Mouse (Mus musculus) thymus, postnatal 14 days (tissue): Measurements from ENCODE around the gene Tsks.

ENCODE experiments used
- DNase-seq: peaks from one replicate; pipeline ENCODE4 v3.0.0; 2021

The Tsks gene

DNA sequence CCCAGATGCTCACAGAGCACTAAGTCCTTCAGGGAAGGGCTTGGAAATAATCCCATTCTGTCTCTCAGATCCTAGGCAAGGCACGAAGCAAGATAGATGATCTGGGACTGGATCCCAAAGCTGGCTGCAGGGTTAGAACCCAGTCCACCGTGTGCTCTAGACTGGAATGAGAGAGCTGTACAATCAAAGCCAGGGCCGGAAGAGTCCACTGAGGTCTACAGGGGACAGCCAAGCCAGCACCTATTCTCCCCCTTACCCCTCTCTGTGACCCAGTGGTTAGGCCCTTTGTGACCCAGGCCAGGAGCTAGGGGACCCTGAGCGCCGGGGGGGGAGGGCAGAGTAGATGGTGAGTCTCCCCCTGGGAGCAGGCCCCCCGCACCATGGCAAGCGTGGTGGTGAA, at the start of gene Tsks:
TSS of gene Tsks (plus strand) at position 301 of the 400 bp plus-strand sequence.
- DNase-seq, result no peak

DNA sequence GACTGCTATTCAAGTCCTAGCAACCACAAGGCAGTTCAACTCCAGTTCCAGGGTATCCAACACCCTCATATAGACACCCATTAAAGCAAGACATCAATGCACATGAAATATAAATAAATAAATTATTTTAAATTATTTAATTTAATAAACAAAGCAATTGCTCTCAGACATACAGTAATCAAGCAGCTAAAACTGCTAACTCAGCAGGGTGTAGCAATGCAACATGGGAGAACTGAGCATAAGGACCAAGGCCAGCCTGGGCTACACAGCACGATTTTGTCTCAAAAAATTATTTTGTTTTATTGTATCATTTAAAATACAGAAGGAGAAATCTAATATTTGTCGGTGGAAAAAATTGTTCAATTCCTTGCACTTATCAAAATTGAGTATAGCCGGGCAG, 48.8 kb upstream of the Tsks start:
- DNase-seq, result no peak

DNA sequence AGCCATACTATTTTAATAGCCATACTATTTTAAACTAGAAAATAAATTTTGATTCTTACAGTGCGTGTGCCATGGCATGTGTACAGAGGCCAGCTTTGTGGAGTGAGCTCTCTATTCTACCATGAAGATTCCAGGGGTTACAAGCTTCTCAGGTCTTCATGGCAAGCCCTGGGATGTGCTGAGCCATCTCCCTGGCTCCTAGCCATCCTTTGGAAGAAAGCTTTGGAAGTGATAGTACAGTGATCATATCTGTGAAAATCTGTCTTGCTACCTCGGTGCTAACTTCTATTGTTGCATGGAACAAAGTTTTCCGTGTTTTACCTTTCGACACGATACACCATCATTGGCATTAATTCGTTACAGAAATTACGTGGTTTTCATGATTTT, 47.8 kb upstream of the Tsks start:
- DNase-seq, result no peak

DNA sequence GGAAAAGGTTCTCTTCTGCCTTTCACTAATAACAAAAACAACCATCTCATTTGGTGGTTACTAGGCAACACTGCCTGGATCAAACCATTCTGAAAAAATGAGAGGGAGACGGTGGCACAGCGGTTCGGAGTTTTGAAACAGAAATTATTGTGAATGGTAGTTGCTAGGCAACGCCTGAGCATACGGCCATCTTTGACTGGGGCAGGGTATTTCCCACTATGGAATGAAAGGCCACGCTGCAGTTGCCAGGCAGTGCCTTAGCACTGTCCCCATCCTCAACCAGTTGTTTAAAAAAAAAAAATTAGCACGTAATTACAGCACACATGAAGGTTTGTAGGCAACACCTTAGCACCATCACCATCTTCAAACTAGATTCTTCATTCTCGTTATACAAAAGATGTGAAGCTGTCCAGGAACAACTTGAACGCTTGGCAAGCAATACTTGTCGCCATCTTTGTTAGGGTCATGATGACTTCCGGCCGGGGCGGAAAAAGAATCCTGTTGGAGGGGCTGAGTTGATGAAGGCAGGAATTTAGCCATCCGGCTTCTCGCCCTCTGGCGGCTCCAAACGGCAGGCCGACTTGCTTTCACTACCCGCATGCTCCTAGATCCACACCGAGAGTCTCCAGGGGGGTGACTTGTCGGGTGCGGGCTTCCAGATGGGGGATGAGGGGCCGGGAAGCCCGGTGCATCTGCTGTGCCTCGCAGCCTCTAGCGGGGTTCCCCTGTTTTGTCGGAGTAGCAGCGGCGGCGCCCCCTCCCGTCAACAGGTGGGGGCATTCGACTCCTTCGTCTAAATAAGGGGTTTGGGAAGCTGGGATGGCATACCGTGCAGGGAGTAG, 47.2 kb upstream of the Tsks start, which contains the start of gene Fuz:
TSS of gene Fuz (plus strand) at position 487 of the 842 bp plus-strand sequence.
- DNase-seq, result peak; percentile 85

DNA sequence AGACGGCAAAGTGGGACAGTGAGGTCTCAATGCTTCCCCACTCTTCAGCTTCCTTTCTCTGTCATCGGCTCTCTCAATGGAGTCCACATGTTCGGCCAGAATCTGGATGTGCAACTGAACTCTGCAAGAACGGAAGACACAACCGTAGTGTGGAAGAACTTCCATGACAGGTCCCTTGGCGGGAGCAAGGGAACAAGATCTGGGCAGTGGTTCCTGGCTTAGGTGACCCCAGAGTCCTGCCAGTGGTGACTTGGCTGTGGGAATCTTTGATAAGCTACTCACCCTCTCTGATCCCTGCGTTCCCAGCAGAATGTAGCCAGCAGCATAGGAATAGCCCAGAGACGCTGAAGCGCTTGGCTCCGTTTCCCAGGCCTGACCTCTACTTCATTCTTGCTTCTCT, 46.5 kb upstream of the Tsks start:
- no peak for DNase-seq

DNA sequence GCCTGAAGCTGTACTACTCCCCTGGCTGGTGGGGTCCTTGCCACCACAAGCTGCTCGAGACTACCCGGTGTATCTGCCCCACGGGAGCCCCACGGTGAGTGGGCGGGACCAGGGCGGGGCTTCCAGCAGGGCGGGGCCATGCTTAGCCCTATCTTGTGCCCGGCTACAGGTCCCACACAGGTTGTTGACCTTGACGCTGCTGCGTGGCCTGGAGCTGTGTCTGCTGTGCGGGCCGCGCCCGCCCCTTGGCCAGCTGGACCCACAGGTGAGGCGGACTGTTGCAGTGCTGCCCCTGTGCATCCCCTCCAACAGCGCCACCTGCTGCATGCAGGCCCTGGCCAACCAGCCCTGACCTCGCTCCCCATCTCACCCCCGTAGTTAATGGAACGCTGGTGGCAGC, 44.4 kb upstream of the Tsks start:
- peak; percentile 32 for DNase-seq

DNA sequence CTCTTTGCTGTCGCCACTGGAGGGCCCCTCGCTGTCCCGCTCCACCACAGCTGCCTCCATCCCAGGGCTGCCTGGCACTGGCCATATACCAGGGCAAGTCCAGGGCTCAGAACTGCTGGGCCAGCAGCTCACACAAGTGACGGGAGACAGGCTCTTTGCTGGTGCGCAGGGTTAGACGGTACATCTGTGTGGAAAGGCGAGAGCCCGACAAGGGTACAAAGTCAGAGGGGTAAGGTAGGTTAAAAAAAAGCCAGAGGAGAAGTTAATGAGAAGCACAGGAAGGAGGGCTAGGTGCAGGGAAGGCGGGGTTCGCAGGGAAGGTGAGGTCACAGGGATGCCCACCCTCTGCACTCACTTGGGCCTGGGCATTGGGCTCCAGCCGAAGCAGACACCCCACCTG, 42.4 kb upstream of the Tsks start:
- DNase-seq, result peak; percentile 27

DNA sequence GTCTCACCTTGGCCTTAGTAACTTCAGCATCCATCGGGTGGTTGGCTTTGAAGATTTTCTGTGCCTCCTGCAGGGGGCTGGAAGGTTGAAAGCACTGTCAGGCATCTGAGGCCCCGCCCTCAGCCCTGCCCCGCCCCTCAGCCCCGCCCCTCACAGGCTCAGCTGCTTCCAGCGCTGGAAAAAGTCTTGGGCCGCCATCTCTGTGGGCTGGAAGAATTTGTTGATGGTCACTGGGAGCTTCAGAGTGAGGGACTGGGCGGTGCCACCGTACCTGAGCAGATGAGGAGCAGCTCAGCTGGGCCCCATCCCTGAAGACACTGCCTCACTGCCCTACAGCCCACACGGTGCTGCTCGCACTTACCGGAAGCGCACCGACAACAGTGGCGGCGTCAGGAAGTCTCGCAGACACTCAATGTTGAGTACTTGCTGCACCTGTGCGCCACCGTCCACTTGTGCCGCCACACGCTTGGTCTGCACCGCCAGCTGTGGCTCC, 41.7 kb upstream of the Tsks start:
- DNase-seq, result peak; percentile 78

DNA sequence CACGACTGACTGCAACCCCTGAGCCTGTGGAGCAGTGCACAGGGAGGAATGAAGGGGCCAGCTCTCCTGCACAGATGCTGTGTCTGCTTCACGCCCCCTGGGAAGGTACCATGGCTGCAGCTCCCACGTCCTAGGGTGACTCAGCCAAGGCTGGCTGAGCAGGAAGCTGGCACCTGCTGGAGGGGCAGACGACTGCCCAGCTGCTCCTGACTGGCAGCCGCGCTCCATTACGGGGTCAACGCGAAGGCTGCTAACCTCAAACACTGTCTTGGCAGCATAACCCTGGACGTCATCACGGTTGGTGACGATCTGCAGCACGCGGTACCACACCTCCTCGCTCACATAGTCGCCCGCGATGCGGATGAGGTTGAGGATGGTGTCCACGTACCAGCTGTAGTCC, 37.6 kb upstream of the Tsks start:
- no peak for DNase-seq

DNA sequence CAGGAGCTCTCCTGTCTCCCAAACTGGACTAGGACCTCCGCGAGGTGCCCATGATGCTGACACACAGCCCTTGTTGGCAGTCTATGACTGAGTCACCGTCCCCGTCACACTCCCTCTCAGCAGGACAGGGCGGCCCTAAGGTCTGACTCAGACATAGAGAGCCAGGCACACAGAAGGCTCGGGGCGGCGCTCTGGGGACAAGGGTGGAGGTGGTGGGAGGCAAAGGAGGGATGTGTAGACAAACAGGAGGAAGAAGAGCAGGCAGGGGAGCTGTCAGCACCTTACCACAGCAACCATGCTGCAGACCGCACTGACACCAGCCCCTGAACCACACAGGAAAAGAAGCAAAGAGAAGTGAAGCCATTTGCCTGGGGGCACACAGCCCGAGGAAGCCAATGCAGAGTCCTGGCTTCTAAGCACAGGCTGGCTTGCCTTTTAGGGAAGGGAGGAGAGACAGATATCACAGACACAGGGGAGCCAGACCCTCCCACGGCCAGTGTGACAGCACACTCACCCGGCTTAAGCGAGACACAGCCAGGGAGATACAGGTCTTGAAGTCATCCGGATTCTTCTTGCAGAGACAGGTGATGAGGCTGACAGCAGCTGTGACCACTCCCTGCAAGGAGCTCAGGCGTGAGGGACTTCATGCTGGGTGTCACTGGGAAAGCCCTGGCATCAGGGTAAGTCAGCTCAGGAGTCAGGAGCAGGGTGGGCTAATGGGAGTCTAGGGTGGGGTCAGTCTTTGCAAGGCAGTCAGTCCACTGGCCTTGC, 34.1 kb upstream of the Tsks start:
- peak; percentile 36 for DNase-seq

DNA sequence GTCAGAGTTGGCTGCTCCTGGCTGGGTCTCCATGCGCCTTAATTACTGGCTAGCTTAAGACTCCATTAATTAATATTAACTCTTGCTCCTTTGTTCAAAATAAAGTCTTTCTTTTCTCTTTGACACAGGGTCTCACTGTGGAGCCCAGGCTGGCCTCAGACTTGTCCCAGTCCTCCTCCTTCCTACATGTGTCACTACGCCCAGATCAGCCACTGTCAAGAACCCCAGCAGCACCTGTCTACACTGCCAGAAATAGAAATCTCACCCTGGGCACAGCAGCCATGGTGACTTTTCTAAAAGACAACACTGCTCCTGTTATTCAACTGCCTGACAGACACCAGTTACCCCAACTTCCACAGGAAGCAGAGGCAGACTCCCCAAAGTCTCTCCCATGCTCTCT, 28.6 kb upstream of the Tsks start:
- DNase-seq, result no peak

DNA sequence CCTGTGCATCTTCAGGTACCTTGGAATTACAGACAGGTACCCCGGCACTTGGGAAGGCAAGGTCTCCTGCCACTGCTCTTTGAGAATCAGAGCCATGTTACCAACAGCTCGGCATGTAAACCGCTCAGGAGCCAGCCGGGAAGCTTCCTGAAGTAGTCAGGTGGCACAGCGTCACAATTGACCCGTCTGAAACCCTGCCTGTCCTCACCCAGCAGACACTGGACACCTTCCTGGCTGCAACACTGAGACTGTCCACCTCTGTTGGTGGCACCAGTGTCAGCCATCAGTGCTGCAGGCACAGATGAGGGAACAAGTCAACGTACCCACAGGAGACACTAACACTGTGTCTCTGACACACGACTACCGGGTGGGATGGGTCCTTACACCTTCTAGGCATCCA, 27.7 kb upstream of the Tsks start:
- no peak for DNase-seq

DNA sequence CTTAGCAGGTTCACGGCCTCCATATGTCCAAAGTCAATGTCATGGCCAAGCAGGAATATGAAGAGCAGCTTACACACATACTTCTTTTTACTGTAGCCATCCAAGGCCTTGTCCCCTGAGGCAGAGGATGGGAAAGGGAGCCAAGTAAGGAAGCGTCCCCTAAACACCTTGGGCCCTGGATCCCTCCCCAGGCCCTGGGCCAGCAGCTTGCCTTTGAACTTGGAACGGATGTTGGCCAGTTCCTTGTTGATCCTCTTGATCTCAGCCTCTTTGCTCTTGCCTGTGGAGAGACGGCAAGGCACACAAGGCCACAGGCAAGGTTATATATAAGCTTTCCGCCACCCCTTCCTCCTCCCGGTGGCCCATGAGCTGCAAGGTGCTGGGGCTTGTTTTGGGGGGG, 26.8 kb upstream of the Tsks start:
- DNase-seq, result no peak

DNA sequence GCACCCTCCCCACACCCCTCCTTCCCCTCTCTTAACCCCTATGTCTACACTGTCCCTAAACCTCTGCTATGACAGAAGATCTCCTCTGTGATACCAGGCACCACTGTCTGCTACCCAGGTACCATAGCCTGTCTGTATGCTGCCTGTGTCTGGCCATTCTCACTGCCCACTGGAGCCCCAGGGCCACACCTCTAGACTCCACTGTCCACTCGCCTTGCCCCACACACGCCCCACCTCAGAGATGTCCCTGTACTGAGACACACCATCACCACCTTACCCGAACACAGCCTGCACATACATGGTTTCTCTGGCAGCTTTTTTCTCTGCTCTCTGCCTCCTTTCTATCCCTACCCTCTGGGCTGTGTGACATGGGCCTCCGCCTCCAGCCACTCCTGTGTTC, 26.1 kb upstream of the Tsks start:
- DNase-seq, result no peak

DNA sequence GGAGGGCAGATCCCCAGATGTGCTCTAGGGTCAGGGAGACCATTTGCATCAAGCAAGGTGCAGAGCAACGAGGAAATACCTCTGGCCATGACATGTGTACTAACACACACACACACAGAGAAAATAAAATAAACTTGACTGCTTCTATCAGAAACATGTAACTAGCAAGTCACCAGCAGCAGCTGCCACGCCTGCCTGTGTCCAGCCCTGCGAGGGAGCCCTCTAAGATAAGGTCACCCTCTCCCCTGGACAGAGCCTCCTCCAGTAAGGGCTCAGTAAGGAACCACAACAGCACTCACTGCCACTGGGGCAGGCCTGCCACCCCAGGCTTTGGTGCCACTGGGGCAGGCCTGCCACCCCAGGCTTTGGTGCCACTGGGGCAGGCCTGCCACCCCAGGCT, 24.8 kb upstream of the Tsks start:
- no peak for DNase-seq

DNA sequence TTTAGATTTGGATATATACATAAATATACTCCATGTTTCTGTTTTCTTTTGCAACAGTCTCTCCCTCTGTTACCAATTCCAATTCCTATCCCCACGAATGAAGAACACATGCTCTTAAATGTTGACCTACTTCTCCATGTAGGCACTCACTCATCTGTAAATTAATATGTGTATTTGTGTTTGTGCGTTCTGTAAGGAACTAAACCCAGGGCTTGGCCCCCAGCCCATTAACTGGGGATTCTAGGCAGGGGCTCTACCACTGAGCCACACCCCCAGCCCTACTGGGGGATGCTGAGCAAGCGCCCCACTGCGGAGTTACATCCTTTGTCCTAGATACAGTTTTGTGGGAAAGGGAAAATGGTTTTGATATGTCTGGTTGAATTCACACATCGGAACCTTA, 23.9 kb upstream of the Tsks start:
- DNase-seq, result no peak

DNA sequence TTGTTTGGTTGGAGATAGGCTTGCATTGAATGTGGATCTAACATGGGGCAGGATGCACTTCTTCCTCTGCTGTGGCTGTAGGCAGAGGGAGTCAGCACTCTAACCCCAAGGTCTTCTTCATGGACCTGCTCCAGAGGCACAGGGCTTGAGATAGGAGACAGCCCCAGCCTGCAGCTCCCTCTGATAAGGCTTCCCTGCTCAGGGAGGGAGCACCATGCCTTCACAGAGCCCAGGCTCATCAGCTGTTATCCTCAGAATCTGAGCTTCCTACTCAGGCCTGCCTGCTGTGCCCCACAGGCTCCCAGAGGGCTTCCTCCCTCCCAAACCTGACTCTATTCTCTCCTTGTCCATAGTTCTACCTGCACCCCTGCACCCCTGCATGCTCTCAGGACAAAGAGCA, 20.5 kb upstream of the Tsks start:
- no peak for DNase-seq

DNA sequence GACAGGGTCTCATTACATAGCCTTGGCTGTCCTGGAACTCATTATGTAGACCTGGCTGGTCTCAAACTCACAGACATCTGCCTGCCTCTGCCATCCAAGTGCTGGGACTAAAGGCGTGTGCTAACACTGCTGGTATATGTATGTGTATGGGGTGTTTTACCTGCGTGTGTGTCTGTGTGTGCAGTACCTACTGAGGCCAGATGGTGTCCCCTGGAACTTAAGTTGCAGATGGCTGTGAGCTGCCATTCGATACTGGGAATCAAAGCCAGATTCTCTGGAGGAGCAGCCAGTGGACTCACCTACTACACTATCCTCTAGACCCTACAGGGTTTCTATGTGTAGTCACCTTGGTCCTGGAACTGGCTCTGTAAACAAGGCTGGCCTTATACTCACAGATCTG, 17.5 kb upstream of the Tsks start:
- DNase-seq, result peak; percentile 33

DNA sequence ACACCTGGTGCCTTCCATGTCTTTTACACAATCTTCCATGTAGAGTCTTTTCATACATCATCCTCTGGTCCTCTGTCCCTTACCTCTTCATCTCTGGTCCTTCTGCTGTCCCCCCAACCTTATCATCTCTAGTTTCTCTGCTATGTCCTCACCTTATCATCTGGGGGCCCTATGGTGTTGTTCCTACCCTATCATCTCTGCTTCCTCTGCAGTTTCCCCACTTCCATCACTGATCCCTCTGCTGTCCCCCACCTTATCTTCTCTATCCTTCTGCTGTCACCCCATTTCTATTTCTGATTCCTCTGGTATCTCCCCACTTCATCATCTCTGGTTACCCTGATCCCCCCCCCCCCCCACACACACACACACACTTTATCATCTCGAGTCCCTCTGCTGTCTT, 14.4 kb upstream of the Tsks start:
- DNase-seq, result no peak

DNA sequence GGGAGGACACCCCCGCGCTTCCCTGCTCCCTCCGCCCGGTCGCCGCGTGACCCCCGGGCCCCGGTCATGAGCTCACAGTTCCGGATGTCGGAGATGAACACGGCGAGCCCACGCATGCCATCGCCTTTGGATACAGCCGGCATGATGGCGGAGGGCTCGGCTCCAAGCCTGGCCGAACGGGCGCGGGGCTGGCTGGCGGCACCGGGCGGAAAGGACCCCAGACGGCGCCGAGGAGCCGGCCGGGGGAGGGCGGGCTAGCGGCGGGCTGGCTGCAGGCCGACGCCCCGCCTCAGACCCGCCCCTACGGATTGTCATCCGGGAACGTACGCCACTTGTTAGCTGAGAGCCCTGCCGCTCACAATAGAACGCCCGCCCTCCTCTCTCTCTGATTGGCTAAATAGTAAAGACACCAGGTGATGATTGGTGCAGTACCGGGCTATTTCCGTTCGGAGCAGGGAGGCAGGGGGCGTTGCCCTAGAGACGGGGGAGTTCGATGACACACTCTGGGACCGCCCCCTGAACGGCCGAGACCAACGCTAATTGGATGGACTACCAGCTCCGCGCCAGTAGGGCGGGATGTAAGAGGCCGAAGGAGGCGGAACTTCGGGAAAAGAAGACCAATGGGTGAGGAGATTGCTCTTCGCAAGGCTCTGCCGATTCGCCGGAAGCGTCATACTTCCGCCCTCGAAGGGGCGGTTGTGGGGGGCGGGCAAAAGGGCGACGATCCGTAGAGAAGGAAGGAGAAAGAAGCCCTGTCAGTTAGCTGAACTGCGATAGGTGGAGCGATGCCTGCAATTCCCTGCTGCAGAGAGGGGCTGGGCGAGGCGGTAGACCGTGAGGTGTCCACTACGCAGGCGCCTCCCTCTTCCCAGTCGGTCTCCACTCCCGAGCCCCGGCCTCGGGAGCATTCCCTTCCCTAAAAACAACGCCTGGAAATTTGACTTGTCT, 13.5 kb upstream of the Tsks start, which contains the start of gene Ap2a1:
TSS of gene Ap2a1 (minus strand) at position 293 of the 948 bp plus-strand sequence.
- DNase-seq, result peak; percentile 100

DNA sequence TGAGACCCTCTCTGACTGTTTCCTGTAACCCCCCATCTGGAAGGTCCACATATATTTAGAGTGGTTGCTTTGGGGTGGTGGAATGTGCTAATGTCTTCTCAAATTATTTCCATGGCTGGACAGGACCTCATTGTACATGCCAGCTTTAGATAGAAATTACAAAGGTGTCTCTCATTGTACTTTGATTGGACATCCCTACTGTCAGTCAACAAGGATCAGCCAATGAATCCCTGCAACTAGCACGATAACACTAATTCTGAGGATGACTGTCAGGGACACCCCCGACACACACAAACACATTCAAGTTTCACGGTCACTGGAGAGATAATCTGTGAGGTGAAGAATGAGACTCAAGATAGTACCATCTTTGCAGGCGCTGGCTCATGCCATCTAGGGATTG, 4.3 kb upstream of the Tsks start:
- DNase-seq, result no peak

DNA sequence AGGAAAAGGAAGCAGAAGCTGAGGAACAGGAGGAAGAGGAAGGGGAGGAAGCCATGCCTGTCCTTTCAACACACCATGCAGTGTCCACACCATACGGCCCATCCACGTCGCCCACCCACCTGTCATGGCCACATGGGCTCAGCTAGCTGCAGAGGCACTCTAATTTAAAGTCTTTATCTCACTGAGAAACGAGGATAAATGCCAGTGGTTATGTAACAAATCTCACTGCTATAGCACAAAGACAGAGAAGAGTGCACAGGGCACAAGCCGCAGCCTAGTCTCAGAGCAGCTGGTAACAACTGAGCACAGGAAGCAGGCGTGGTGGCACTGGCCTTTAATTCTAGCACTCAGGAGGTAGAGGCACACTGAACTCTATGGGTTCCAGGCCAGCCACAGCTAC, 6.9 kb downstream of the Tsks start:
- no peak for DNase-seq

DNA sequence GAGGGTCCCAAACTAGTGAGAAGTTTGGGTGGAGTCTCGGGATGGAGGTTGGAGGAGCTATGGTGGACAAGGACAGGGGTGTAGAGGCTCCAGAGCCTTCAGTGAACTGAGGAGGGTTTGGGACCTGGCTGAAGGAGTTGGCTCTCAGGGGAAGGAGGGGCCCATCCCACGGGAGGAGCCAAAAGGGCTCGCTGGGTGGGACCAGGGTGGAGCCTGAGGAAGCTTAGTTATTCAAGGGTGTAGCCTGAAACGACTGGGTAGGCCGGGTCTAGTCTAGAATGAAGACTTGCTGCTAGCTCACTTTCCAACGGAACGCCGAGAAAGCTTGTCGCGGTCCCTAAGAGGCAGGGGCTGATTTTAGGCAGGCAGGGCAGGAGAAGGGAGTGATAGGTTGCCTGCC, 9.0 kb downstream of the Tsks start:
- no peak for DNase-seq
